In genomic region chr15:77775186-77775963, GRCm38 (mm10) we compare ENCODE assay signal across 8 mouse cellular contexts. TPM values are rescaled to one million over a fixed set of nuclear protein-coding genes. Genes with fewer than 3 reads are reported as not detected.
DNase-seq lines count a peak whose midpoint lies in the region; ATAC-seq lines count a peak whose summit lies in the region.

No protein-coding gene starts in this region.

- H3K27me3 ChIP-seq in kidney, embryonic 15.5 days: no peaks in the 10 kb centered on the region
- no peaks in the 10 kb centered on the region for H3K27me3 ChIP-seq in liver, embryonic 15.5 days

- H3K4me3 ChIP-seq in kidney, embryonic 15.5 days (replicated peaks): no peak overlapping the region
- H3K4me3 ChIP-seq in liver, embryonic 15.5 days (replicated peaks): no peak overlapping the region

- H3K9me3 ChIP-seq in kidney, embryonic 15.5 days (replicated peaks): no peaks in the 10 kb centered on the region
- H3K9me3 ChIP-seq in liver, embryonic 15.5 days (replicated peaks): no peaks in the 10 kb centered on the region

- no peaks in the 10 kb centered on the region for H3K4me1 ChIP-seq in kidney, embryonic 15.5 days
- peaks cover 36% of the 10 kb centered on the region for H3K4me1 ChIP-seq in liver, embryonic 15.5 days (replicated peaks)

- 0 out of 2 replicates have a peak, but pooled peaks have one; percentile 50 for ATAC-seq in kidney, embryonic 15.5 days (replicated peaks; ENCODE audit: low FRiP score)
- ATAC-seq in liver, embryonic 15.5 days (ENCODE audit: insufficient read depth): no peak

- no peak overlapping the region for H3K4me2 ChIP-seq in kidney, embryonic 15.5 days
- H3K4me2 ChIP-seq in liver, embryonic 15.5 days: no peak overlapping the region

- H3K9ac ChIP-seq in kidney, embryonic 15.5 days: no peak overlapping the region
- H3K9ac ChIP-seq in liver, embryonic 15.5 days: no peak overlapping the region

- no peak overlapping the region for H3K27ac ChIP-seq in kidney, embryonic 15.5 days
- H3K27ac ChIP-seq in liver, embryonic 15.5 days (replicated peaks): 0 out of 2 replicates have a peak overlapping the region, but pooled peaks have one; percentile 5

- 64% methylated on average over 20 of the region's 20 CpGs for WGBS in kidney, embryonic 15.5 days
- 52% methylated on average over 20 of the region's 20 CpGs for WGBS in liver, embryonic 15.5 days (ENCODE audit: insufficient replicate concordance)

- peak; percentile 91 to 92 for DNase-seq in B cell, adult 2 months
- peak; percentile 80 for DNase-seq in R1 (ENCODE audit: low read depth, low spot score)
- peak; percentile 90 to 94 for DNase-seq in cerebellum, postnatal 14 days
- peak; percentile 92 for DNase-seq in gastrocnemius, postnatal 10 days
- peak; percentile 70 for DNase-seq in ovary, postnatal 36 days (ENCODE audit: low spot score)
- peak; percentile 78 to 84 for DNase-seq in thymus, postnatal 36 days

- peaks cover 100% of the 10 kb centered on the region for H3K36me3 ChIP-seq in kidney, embryonic 15.5 days
- H3K36me3 ChIP-seq in liver, embryonic 15.5 days (replicated peaks): peaks cover 99% of the 10 kb centered on the region

RNA-seq across cellular contexts. Expression of gene Apol8, which starts 18.6 kb away (rescaled TPM):
- total RNA-seq in gastrocnemius, postnatal 10 days (2021): under 1 TPM in 1 of 2 experiments, not detected in 1; 0.61 TPM
- 0.26 and 0.45 TPM in 2 replicates for polyA plus RNA-seq in kidney, embryonic 15.5 days (2015; fragmentation: Nextera tagmentation; extraction: Ambion mirVana)
- 27.0 and 28.5 TPM in 2 replicates for polyA plus RNA-seq in liver, embryonic 15.5 days (2015; fragmentation: Nextera tagmentation; extraction: Ambion mirVana)

RNA-seq across cellular contexts. Expression of gene Apol9b, which starts 46.5 kb away (rescaled TPM):
- not detected for total RNA-seq in gastrocnemius, postnatal 10 days (2021)
- polyA plus RNA-seq in kidney, embryonic 15.5 days (2015; fragmentation: Nextera tagmentation; extraction: Ambion mirVana): not detected in 2 replicates
- polyA plus RNA-seq in liver, embryonic 15.5 days (2015; fragmentation: Nextera tagmentation; extraction: Ambion mirVana): 0.12 TPM in 1 of 2 replicates, not detected in the other

Comparison
In these comparisons a context has a peak if more than half of its experiments do, and no peak if none do; other contexts are left out.
1. RNA of gene Apol8, which starts 18.6 kb away (polyA plus RNA-seq): 27.0 to 28.5 TPM in liver, embryonic 15.5 days; 0.26 to 0.45 TPM in kidney, embryonic 15.5 days; every median in the first group is over 10 times any median in the second.
2. Peak in every context shown above with its lines, with median percentiles within 50 percentile points of each other: DNase-seq.